Mouse (Mus musculus) adrenal gland, adult 8-10 months (tissue): ENCODE measurements around the gene Katna1. TPM values are rescaled to one million over a fixed set of nuclear protein-coding genes. Genes with fewer than 3 reads are reported as not detected.
"Not testable (repeated sequence)": the region's sequence is repeated elsewhere in the genome, so short reads cannot be mapped to it uniquely, and the experiment has no call there.

Source experiments
- DNase-seq: peaks from one replicate; pipeline ENCODE4 v3.0.0; 2022
- total RNA-seq, 4 experiments: library from RNA; stranded (reverse); gene quantifications; 2 replicates each; pipeline ENCODE4 v1.2.4; 2022

Gene Katna1
- 10 to 100 TPM; 32.4 to 35.4 (median 32.6) TPM for total RNA-seq

DNA sequence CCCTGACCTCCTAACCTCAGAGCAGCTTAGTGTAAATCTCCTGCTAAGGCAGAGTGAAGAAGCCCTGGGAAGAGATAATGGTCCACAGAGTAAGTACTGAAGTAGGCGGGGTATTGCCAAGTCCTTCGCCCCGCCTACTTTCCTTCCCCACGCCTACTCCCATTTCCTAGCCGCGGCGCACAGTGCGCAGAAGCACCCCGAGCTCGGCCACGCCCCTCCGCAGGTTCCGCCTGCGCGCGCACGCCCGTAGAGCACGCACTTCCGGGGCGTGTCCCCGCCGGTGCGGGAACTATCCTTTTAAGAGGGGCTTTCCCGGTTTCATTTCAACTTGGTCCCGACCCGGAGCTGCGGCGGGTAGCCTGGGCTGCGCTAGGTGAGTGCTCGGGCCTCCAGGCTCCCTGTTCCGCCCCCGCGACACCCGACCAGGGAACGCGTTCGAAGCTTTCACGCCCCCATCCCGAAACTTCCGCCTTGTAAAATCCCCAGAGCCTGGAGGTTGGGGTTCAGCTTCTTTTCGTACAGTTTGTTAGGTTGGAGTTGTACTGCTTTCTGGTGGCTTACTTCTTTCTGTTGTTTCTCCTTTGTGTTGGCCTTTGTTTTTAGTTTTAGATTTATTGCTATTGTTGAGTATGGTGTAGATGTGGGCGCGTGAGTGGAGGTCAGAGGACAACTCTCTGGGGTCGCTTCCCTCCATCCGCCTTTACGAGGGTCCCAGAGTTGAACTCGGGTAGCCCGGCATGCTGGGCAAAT lies at the start of gene Katna1:
Katna1 (plus strand) TSS at position 250 of the 750 bp plus-strand sequence.
- peak; percentile 92 for DNase-seq

DNA sequence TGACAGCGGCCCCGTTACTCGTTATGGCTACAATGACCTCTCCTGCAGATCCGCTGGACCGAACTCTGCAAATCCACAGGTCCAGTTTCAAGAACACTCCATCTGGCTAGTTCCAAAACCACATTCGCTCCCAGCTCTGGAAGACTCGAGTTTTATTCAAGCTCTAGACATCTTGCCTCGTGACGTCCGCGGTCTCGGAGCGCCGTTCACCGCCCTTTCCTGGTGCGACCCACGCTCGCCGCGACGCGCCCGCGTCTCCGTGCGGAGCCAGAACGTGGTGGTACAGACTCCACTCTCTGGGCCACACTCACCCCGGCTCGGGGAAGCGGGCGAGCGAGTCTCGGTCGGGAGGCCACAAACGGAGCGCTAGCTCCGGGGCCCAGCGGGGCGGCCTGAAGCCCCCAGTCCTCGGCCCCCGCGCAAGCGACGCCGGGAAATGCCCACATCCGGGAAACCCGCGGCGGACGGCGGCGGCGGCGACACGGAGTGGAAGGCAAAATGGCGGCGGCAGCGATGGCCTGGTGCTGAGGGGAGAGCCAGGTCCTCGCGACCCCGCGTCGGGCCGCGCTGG lies 45.0 kb upstream of the Katna1 start, which contains the start of the genes Pcmt1 and Lats1:
Pcmt1 (minus strand) TSS at position 406 of the 571 bp plus-strand sequence.
Lats1 (plus strand) TSS at position 484 of the 571 bp plus-strand sequence.
- peak; percentile 77 for DNase-seq

DNA sequence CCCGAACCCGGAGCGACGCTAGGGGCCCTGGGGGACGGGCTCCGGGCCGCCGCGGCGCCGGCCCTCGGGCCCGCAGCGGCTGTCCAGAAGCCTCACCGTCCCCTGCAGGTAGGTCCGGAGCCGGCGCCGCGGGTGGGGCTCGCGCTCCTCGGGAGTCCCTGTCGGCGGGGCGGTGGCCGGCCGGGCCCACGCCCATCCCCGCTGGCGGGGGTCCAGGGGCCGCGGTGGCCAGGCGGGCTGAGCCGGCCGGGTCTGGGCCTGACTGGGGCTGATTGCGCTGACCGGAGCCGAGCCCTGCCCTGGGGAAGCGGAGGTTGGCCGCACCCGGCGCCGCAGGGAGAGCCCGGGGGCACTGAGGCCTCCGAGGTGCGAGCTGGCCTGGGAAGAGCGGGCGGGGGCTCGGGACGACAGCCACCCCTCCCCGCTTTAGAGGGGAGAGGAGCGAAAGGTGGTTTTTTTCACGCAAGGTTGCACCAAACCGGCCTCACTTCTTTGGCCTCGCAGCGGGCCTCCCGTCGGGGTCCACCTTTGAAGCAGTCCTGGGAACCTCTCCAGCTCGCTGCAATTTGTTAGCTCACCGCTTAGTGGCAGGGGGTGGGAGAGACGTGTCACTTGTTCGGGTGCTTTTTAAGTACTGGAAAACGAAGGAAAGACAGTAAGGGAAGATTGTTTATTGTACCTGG lies 44.3 kb upstream of the Katna1 start:
- peak; percentile 48 for DNase-seq

DNA sequence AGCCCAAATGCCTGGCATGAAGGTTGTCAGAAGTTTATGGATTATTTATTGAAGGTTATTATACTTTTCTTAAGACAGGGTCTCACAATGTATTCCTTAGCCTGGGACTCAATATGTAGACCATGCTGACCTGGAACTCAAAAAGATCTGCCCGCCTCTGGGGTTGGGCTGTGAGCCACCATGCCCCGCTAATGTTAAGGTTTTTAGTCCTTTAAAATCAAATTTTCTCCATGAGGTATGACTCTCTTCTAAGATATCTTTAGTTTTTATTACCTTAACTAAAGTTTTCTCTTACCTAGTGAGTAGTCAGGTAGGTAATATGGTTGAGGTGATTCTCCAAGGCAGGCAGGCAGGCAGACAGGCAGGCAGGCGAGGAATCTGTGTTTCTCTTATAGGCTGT lies 43.6 kb upstream of the Katna1 start:
- no peak for DNase-seq

DNA sequence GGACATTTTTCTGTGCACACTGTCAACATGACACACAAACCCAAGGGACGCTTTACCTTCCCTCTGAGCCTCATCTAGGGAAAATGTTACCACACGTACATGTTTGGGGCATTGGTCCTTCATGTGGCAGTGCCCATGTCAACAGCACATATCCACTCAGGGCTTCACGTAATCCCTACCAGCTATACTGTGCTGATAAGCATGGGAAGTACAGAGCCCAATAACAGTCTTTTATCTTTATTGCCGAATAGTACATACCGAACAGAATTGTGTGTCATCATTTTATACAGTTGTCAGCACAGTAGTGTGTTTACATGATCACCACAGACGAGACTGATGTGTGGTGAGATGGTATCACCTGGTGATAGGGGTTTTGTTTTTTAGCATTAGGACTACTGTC lies 38.9 kb upstream of the Katna1 start:
- no peak for DNase-seq

DNA sequence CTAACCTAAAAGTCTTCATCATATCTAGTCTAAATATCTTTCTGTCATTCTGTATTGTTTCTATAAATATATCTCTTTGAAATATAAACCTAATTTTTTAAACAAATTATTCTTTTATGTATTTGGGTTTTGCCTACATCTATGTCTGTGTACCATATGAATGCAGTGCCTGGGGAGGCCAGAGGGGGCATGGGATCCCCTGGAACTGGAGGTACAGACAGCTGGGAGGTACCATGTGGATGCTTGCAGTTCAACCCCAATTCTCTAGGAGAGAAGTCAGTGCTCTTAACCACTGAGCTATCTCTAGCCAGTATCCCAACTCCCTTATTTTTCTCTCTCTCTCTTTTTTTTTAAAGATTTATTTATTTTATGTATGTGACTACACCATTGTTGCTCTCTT lies 30.5 kb upstream of the Katna1 start:
- DNase-seq, result no peak

DNA sequence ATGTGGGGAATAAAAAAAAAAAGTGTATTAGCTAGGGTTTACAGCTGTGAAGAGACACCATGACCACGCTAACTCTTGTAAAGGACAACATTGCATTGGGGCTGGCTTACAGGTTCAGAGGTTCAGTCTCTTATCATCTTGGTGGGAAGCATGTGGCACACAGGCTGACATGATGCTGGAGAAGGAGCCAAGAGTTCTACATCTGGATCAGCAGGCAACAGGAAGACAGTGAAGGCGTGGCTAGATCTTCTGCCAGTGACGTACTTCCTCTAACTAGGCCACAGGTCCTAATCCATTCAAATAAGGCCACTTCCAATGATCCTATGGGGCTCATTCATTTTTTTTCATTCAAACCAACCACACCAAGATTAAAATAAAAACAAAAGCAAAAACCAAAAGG lies 25.7 kb upstream of the Katna1 start:
- DNase-seq, result no peak

DNA sequence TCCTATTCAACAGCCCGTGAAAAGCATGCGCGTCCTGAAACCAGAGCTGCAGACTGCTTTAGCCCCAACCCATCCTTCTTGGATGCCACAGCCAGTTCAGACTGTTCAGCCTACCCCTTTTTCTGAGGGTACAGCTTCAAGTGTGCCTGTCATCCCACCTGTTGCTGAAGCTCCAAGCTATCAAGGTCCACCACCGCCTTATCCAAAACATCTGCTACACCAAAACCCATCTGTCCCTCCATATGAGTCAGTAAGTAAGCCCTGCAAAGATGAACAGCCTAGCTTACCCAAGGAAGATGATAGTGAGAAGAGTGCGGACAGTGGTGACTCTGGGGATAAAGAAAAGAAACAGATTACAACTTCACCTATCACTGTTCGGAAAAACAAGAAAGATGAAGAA lies 23.2 kb upstream of the Katna1 start:
- no peak for DNase-seq

DNA sequence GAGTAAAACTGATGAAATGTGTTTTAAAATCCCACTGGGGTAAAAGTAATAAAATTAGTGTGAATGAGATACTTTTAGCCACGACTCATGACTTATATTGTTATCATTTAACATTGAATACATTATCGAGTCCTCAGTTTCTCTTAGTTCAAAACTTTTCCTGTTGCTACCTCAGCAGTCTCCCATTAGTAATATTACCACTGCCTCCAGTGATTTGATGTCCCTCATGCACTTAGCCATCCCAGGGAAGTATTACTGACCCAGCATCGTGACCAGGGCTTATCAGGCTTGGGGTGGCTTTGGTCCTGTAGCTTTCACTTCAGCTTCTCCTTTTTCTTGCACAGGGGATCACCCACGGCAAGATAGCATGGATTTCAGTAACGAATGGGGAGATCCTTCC lies 15.7 kb upstream of the Katna1 start:
- no peak for DNase-seq

DNA sequence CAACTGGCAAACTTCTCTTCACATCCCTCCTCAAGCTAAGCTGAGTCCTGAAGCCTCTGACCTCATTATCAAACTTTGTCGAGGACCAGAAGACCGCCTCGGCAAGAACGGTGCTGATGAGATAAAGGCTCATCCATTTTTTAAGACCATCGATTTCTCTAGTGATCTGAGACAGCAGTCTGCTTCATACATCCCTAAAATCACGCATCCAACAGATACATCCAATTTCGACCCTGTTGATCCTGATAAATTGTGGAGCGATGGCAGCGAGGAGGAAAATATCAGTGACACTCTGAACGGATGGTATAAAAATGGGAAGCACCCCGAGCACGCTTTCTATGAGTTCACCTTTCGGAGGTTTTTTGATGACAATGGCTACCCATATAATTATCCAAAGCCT lies 13.3 kb upstream of the Katna1 start:
- DNase-seq, result no peak

DNA sequence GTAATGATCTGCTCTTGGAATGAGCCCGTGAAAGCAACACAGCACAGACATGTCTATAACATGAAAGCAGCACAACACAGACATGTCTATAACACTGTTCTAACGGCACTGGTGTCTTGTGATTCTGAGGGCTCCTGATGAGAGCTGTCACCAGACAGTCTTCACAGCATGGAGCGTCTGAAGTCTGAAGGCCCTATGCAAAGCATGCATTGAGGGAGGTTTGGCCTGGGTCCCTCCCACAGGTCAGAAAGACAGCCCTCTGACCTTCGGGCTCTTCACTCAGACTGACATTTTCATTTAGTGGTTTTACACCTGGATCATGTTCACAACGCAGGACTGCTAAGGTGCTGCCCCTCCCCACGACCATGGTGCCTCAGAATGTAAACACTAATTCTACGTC lies 10.7 kb upstream of the Katna1 start:
- no peak for DNase-seq

DNA sequence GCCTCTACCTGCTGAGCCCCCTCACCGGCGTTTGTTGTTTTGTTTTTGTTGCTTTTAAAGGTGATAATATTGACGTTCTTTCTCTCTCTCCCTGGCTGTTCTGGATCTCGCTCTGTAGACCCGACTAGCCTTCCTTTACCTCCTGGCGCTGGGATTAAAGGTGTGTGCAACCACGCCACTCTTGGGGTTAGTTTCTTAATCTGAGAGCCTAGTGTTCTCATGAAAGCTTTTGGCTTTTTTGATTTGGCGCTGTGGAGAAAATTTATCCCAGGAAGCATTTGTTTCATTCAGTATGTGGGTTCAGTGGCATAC lies 657 bp downstream of the Katna1 start:
- no peak for DNase-seq

DNA sequence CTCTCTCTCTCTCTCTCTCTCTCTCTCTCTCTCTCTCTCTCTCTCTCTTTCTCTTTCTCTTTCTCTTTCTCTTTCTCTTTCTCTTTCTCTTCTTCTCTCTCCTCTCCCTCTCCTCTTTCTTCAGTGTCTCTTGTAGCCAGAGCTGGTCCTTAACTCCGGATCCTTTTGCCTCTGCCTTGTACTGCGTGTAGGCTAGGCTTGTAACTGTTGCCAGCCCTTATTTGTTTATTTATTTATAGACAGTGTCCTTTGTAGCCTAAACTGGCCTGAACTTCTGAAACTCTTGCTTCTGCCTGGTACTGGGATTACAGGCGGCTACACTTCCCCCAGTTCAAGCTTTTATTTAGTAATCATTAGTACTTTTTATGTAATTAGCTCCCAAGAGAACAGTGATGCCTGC lies 1.2 kb downstream of the Katna1 start:
- no peak for DNase-seq

DNA sequence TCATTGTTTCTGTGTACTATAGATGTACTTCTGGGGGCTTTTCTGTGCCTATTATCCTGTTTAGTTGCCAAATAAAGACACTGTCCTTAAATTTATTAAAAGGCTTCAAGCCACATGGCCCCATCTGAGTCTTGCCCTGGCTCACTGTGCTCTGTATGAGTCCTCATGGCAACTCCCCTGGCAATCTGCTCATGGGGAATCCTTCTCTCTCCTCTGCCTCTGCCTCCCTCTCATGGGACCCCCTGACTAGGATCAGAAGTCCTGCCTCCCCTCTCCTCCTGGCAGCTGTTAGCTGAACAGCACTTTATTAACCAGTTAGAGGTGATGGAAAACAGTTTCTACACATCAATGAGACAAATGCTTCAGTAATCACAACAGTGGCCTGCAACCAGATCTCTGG lies 5.8 kb downstream of the Katna1 start:
- no peak for DNase-seq

DNA sequence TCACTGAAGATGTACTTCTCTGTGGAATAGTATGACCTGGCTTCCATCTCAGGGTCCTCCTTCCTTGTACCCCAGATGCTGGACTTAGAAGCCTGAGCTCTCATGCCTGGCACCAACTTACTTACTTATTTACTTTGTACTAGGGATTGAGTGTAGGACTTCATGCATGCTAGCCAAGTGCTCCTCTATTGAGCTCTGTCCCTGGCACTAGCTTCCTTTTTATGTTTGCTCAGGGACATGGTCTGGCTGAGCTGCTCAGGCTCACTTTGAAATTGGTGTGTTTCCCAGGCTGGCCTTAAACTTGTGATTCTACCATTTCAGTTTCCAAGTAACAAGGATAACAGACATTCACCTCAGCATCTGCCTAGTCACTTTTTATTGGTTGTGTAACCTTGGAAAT lies 11.3 kb downstream of the Katna1 start:
- DNase-seq, result no peak

DNA sequence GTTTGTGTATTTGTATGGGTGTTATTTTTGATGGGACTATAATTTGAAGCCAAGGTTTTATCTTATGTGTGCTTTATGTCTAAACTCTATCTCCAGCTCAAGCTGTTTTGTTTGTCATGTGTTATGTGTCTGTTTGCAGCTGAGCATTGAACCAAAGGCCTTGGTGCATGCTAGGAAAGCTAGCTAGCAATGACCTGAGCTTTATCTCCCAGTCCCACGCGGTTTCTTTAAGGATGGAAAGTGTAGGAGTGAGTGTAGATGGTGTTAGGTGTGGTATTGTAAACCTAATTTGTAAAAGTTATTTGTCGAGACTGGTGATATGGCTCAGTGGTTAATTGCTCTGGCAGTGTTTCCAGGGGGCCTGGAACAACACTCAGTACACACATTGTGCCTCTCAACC lies 12.1 kb downstream of the Katna1 start:
- DNase-seq, result no peak

DNA sequence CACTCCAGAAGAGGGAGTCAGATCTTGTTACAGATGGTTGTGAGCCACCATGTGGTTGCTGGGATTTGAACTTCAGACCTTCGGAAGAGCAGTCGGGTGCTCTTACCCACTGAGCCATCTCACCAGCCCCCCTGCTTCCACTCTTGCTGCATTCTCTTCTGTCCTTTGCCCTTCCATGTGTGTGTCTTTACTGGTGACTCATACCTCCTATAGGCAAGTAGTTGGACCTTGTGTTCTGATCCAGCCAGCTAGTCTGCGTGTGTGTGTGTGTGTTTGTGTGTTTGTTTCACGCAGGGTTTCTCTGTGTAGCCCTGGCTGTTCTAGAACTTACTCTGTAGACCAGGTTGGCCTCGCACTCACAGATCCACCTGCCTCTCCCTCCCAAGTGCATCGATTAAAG lies 19.7 kb downstream of the Katna1 start:
- not testable (repeated sequence) for DNase-seq

DNA sequence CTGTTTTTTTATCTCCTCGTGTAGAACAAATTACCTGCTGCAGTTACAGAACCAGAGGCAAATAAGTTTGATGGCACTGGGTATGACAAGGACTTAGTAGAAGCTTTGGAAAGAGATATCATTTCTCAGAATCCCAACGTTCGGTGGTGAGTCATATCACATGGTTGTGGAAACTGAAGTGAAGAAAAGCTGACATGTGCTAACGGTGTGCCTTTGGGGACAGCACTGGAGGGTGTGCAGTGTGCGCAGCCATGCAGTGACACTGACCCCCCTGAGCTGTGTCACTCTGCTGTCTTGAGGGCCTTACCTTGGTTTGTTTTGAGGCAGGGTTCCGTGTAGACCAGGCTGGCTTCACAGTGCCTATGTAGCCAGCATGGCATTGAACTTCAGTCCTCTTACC lies 23.0 kb downstream of the Katna1 start:
- no peak for DNase-seq

DNA sequence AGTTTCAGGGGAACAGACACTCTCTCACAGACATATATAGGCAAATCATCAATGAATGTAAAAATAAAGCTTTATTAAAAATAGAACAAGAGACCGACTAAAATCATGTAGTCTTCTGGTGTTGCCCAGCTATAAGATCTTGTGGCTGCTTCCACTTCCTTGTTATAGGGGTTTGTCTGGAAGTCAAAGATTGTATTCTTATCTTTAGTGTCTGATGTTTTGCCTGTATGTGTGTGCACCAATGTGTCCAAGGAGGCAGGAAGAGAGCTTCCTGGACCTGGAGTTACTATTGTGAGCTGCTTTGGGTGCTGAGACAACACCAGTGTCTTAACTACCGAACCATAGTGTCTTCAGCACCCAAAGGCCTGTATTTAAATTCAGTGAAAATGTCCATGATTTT lies 31.7 kb downstream of the Katna1 start:
- DNase-seq, result no peak

DNA sequence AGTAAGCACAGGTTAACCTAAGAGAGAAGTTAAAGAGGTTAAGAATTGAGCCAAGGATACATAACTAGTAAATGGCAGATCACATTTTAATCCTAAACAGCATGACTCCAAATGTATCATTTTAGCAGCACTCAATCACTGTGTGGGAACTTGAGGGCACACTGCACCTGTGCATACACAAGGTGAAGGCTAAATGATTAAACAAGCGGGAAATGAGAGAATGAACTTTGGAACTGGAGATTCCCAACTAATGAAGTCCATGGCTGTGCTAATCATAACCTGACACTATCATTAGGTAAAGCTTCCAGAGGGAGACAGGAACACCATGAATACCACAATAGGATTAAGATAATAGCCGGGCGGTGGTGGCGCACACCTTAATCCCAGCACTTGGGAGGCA lies 46.5 kb downstream of the Katna1 start:
- no peak for DNase-seq

DNA sequence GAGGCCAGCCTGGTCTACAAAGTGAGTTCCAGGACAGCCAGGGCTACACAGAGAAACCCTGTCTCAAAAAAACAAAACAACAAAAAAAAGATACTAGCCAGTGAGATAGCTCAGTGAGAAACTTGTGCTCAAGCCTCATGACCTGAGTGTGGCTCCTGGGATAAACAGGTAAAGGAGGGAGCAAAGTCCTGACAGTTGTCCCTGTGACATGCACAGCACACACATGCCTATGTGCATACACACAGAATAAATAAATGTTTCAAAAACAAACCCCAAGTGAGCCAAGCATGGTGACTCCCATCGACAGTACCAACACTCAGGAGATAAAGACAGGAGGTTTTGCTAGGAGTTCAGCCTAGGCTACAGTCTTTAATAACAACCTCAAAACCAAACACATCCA lies 47.0 kb downstream of the Katna1 start:
- no peak for DNase-seq

DNA sequence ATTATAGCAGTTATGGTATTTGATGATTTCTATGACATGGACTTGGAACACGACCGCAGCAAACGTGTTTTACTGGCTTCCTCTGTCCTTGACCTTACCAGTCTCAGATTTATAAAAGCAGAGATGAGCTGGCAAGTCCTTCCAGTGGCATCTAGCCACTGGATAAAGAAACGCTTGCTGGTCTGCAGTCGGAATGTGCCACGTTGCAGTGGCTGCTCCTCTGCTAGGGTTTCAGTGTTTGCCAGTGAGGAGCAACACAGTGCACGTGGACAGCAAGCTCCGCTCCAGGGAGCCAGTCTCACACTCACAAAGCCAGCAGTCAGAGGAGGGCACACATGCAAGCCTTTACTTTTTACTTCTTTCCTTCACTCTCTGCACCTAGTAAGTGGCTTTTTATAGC lies 49.6 kb downstream of the Katna1 start:
- peak; percentile 67 for DNase-seq

DNA sequence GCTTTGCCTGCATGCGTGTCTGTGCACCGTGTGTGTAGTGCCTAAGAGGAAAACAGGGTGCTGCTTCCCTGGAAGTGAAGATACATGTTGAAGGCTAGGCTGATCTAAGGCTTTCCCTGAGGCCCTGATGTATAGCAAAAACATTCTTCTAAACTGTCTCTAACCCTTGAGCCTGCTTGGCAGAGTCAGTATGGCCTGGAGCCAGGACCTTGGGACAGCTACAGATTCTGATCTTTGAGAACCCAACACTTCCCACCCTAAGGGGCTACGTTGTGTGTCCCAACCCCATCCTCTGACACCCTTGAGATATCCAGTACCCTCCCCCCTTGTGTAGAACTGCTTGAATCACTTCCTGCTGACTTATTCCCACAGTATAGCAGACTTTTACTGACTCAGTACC lies 52.6 kb downstream of the Katna1 start:
- DNase-seq, result peak; percentile 45

DNA sequence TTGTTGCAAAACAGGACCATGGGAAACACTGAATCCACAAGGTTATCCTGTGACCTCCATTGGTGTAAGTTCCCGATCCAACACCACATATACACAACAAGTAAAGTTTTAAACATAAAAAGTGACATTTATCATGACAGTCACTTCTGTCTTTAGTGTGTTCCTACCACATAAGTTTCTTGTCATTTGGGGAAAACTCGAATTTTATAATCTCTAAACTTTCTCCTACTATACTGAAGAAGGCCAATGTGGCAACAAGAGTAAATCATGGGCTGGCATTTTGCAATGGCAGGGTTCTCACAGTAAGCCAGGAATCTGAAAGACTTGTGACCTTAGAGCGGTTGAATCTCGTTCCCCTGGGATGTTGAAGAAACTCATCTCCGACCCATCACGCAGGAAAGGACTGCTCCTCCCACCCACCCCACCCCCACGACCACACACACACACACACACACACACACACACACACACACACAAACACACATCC lies 54.0 kb downstream of the Katna1 start:
- peak; percentile 54 for DNase-seq
